Mouse (Mus musculus): ENCODE data around the gene Aco2.

The Aco2 gene

GRCm38 (mm10) chr15:81872262-81873136 lies at the start of gene Aco2:
Gene Aco2, plus strand, starts transcription at chr15:81872309.
- peak; percentile 100 for DNase-seq

- DNase-seq: no peak
Observed at GRCm38 (mm10) chr15:81822631-81823030, 49.5 kb upstream of the Aco2 start.

DNA sequence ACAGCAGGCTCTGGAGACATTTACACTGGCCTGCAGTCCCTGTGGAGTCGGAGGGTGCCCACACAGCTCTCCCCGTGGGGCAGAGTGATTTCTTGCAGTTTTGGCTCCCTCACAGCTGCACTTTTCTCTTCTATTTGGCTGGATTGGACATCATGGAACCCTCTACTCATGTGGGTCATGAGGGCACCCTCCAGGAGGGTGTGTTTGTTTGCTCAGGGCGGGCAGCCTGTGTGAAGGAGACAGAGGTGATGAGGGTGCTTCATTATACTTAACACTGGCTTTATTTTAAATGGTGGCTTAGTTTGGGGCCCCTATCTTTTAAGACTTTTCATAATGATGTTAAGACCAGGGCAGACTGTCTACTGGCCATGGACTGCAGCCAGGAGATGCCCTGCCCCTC lies 47.3 kb upstream of the Aco2 start:
- DNase-seq: no peak

DNA sequence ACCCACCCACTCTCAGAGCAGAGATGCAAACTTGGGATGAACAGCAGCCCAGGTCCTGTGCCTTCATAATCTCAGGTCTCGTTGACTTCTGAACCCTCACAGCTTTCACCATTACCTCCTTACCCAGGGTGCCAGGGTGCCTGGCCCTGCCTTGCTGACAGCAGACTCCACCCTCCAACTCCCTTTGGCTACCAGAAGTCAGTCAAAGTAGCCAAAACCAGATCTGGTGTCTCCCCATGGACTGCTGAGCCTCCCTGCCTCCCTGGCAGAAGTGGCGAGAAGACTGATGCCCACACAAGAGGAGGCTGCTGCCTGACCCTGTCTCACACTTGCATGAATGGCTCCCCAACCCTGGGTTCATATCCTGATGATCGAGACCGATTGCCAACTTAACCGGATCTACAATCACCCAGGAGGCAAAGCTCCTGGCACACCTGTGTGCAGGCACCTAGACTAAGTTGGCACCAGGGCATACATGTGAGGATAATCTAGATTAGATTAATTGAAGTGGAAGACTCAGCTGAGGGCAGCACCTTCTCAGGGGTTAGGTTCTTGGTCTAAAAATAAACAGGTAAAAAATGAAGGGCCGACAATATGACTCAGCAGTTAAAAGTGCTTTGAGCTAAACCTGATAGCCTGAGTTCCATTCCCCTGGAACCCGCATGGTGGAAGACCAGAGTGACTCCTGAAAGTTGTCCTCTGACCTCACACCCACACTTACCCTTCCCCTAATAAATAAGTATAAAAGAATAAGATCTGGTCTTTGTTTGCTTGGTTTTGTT lies 43.5 kb upstream of the Aco2 start:
- DNase-seq: no peak

DNA sequence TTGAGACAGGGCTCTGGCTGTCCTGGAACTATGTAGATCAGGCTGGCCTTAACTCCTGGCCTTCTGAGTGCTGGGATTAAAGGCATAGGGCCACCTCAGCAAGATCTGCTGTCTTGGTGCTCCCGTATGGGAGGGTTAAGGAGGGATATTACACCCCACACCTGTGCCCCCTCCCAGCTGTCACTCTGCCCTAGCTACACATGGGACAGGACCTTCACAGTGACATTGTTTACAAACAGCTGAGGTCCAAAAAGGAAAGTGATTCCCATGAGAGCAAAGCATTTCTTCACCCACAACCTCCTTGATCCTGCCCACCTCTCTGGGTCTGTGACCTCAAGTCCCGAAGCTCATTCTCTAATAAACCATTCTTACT lies 42.9 kb upstream of the Aco2 start:
- DNase-seq: no peak

GRCm38 (mm10) chr15:81830530-81830929 lies 41.6 kb upstream of the Aco2 start:
- DNase-seq: no peak

DNA sequence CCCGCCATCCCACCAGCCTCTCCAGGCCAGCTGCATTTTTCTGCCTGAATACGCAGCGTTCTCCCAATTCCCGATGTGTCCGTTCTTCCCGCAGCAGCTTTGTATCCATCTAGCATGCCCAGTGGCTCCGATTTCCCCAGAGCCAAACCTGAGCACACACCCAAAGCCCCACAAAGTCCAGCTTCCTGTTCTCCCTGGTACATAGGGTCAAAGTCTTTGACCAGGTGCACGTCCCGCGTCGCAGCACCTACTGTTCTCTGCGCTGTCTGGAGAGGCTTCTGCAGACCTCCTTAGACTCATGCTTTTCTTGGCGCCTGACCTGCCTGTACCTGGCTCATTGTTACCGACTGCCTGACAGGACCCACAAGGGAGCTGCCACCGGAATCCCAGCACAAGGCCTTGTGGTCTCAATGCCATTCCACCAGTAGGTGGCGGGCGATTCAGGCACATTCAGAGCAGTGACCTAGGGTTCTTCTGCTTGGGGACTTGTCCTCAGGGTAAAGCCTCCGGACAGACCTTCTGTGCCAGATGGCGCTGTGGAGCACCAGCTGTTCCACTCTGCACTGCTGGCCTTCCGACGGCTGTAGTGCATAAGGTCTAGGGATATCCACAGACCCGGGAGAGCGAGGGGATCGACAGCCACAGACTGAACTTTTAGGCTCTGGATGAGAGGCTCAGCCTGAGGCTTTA lies 40.8 kb upstream of the Aco2 start:
- DNase-seq: peak; percentile 98

DNA sequence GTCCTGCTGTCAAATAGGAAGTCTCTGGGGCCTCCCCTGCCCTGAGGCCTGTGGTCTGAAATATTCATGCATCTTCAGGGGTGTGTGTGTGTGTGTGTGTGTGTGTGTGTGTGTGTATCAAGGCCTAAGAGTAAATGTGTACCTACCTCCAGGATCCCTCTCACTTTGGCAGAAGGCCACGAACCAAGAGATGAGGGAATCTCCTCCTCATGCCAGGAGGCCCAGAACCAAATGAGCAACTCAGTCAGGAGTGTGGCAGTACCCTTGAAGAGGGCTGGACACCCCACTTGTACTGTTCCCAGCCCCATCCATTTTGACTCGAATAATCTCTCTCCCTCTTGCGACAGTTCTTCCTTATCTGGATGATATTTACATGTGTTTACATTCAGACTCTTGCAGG lies 39.9 kb upstream of the Aco2 start:
- DNase-seq: no peak

GRCm38 (mm10) chr15:81833481-81833880 lies 38.6 kb upstream of the Aco2 start:
- no peak for DNase-seq

GRCm38 (mm10) chr15:81834171-81834841 lies 37.8 kb upstream of the Aco2 start:
- no peak for DNase-seq

- DNase-seq: no peak
Observed at GRCm38 (mm10) chr15:81835007-81835880, 36.9 kb upstream of the Aco2 start.

DNA sequence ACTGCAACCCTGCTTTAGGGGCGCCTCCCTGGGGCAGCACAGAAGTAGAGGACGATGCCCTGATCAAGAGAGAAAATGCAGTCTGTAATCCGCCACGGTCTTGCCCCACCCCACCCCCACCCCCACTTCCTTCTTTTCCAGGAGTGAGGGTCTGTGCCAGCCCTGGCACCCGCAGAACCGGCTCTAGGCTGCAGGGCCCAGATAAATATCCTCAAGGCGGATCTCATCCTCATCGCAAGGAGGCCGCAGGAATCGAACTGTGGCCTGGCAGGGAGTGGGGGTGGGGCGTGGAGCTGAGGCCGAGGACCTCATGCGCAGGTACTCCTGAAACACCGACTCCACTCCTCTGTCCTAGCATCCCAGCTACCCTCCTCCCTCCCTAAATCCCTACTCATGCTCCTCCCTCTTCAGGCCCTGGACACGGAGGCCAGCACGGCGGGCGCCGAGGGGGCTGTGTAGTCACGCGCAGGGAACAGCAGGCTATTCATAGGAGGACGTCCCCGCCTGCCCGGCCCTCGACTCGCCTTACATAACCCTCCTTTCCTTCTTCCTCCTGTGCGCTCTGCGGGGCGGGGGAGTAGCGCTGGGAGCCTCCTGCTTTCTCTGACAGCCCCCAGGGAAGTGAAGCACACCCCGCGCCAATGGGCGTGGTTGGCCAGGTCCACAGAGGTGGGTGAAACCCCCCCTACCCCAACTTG lies 35.8 kb upstream of the Aco2 start:
- peak; percentile 96 for DNase-seq

- DNase-seq: peak; percentile 29
Observed at GRCm38 (mm10) chr15:81836966-81837920, 34.9 kb upstream of the Aco2 start.

DNA sequence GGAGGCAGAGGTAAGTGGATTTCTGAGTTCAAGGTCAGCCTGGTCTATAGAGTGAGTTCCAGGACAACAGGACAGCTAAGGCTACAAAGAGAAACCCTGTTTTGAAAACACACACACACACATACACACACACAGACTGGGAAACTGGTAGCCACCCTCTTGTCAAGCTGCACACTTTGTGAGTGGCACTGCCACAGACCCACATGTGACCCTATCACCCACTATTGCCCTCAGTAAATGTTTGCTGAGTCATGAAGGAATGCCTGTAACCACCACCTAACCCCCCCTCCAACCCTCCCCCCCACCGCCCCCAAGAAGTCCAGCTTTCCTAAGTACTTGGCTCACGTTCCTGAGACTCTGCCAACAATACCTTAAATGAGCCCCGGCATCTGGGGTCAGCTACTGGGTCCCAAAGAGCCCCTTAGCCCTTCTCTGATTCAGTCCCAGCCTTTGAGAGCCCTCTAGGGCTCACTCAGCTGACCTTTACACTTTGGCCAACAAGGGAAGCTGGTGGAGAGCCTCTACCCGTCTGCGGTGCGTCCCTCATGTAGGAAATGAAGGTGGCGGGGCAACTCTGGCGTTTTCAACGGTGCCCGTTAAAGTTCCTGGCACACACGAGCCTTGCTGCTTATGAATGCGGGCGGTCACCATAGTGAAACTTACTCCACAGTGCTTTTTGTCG lies 33.4 kb upstream of the Aco2 start:
- peak; percentile 77 for DNase-seq

DNA sequence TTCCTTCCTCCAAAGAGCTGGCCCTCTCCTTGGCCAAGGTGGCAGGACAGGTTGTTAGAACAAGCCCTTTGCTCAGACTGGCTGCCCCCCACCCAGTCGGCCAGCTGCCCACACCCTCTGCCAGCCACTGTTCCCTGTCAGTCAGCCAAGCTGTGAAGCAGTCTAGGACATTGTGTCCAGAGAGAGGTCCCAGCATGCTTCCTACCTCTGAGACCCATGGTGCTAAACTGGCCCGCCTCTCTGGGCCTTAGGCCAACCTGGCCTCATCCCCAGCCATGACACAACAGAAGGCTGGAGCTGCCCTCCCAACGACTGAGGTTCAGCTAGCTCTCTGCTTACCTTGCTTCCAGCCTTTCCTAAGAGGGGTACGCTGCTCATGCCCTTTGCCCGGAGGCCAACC lies 32.5 kb upstream of the Aco2 start:
- DNase-seq: peak; percentile 95

GRCm38 (mm10) chr15:81840306-81840705 lies 31.8 kb upstream of the Aco2 start:
- DNase-seq: no peak

- DNase-seq: no peak
Observed at GRCm38 (mm10) chr15:81842275-81842674, 29.8 kb upstream of the Aco2 start.

- no peak for DNase-seq
Observed at GRCm38 (mm10) chr15:81845033-81845625, 27.0 kb upstream of the Aco2 start.

GRCm38 (mm10) chr15:81845724-81846123 lies 26.4 kb upstream of the Aco2 start:
- DNase-seq: peak; percentile 56

Measured in lung, postnatal 36 days (tissue).